Mouse (Mus musculus) retina, adult 2 months (tissue): ENCODE data around the gene Slc39a11.

Source experiments
- DNase-seq: peaks from one replicate; pipeline ENCODE4 v3.0.0-alpha.2; 2012; ENCODE audit warnings: low read depth, low spot score

Slc39a11 gene

GRCm38 (mm10) chr11:113197624-113198023 lies 452.3 kb downstream of the Slc39a11 start:
- no peak for DNase-seq

- DNase-seq, result no peak
Observed at GRCm38 (mm10) chr11:113196234-113197007, 453.5 kb downstream of the Slc39a11 start.
